Mouse (Mus musculus): Measurements from ENCODE around the gene Hipk4. TPM values are rescaled to one million over a fixed set of nuclear protein-coding genes. Genes with fewer than 3 reads are reported as not detected.

Hipk4 gene
- polyA plus RNA-seq, 1 experiment from 2014 or later: 0.29 TPM

- no peaks in the 10 kb centered on the region for H3K36me3 ChIP-seq
- peaks cover 17% of the 10 kb centered on the region for H3K4me1 ChIP-seq (replicated peaks)
- no peak within 1 kb of the TSS for H3K4me3 ChIP-seq
- H3K27me3 ChIP-seq: no peaks in the 10 kb centered on the region
- H3K4me2 ChIP-seq: no peak within 1 kb of the TSS
- no peak within 1 kb of the TSS for H3K9ac ChIP-seq
- no peak for ATAC-seq (replicated peaks; ENCODE audit: insufficient number of reproducible peaks, insufficient read depth, low FRiP score, low read depth)
- WGBS: 43% methylated on average over 3 of the region's 3 CpGs
- H3K9me3 ChIP-seq (replicated peaks): no peaks in the 10 kb centered on the region
- no peak within 1 kb of the TSS for H3K27ac ChIP-seq
These were observed 24.0 kb upstream of the Hipk4 start, which contains the start of gene Prx for GRCm38 (mm10) chr7:27499036-27499435. TSS of gene Prx (plus strand) at chr7:27499324.

GRCm38 (mm10) chr7:27501620-27502019 lies 21.4 kb upstream of the Hipk4 start:
- Histone ChIP-seq H3K4me1 (replicated peaks) (peaks cover 23% of the 10 kb centered on the region), H3K4me3 (no peak overlapping the region), H3K9me3 (replicated peaks) (no peaks in the 10 kb centered on the region), H3K27ac (peak overlapping the region; percentile 39), H3K4me2 (no peak overlapping the region), H3K9ac (no peak overlapping the region), H3K27me3 (no peaks in the 10 kb centered on the region), H3K36me3 (no peaks in the 10 kb centered on the region)
- no peak; the same call in 1 of the 2 replicates for ATAC-seq (replicated peaks; ENCODE audit: insufficient number of reproducible peaks, insufficient read depth, low FRiP score, low read depth)
- 38% methylated on average over 4 of the region's 4 CpGs for WGBS

GRCm38 (mm10) chr7:27506765-27507370 lies 16.2 kb upstream of the Hipk4 start:
- Histone ChIP-seq H3K36me3 (no peaks in the 10 kb centered on the region), H3K9me3 (replicated peaks) (no peaks in the 10 kb centered on the region), H3K9ac (no peak overlapping the region), H3K27ac (peak overlapping the region; percentile 100), H3K27me3 (no peaks in the 10 kb centered on the region), H3K4me2 (peak overlapping the region; percentile 85), H3K4me3 (peak overlapping the region; percentile 74), H3K4me1 (replicated peaks) (peaks cover 19% of the 10 kb centered on the region)
- WGBS: 33% methylated on average over 9 of the region's 9 CpGs
- ATAC-seq (replicated peaks; ENCODE audit: insufficient number of reproducible peaks, insufficient read depth, low FRiP score, low read depth): no peak

GRCm38 (mm10) chr7:27507711-27508647 lies 15.1 kb upstream of the Hipk4 start:
- Histone ChIP-seq H3K4me2 (peak overlapping the region; percentile 85), H3K4me3 (peak overlapping the region; percentile 74), H3K9ac (peak overlapping the region; percentile 68), H3K27me3 (no peaks in the 10 kb centered on the region), H3K27ac (peak overlapping the region; percentile 100), H3K4me1 (replicated peaks) (peaks cover 19% of the 10 kb centered on the region), H3K9me3 (replicated peaks) (no peaks in the 10 kb centered on the region), H3K36me3 (no peaks in the 10 kb centered on the region)
- peak; percentile 93 for ATAC-seq (replicated peaks; ENCODE audit: insufficient number of reproducible peaks, insufficient read depth, low FRiP score, low read depth)
- under 1% methylated on average over 49 of the region's 54 CpGs for WGBS

- Histone ChIP-seq H3K9me3 (replicated peaks) (no peaks in the 10 kb centered on the region), H3K27ac (peak overlapping the region; percentile 100), H3K4me3 (peak overlapping the region; percentile 74), H3K9ac (no peak overlapping the region), H3K27me3 (no peaks in the 10 kb centered on the region), H3K36me3 (no peaks in the 10 kb centered on the region), H3K4me1 (replicated peaks) (peaks cover 19% of the 10 kb centered on the region), H3K4me2 (peak overlapping the region; percentile 85)
- ATAC-seq (replicated peaks; ENCODE audit: insufficient number of reproducible peaks, insufficient read depth, low FRiP score, low read depth): peak; percentile 56
- 20% methylated on average over 6 of the region's 6 CpGs for WGBS
These were observed 14.4 kb upstream of the Hipk4 start for GRCm38 (mm10) chr7:27508648-27509005.

- no peak overlapping the region for H3K27ac ChIP-seq
- no peak overlapping the region for H3K9ac ChIP-seq
- ATAC-seq (replicated peaks; ENCODE audit: insufficient number of reproducible peaks, insufficient read depth, low FRiP score, low read depth): no peak
- H3K36me3 ChIP-seq: no peaks in the 10 kb centered on the region
- 81% methylated on average over 2 of the region's 2 CpGs for WGBS
- no peak overlapping the region for H3K4me2 ChIP-seq
- peaks cover 19% of the 10 kb centered on the region for H3K4me1 ChIP-seq (replicated peaks)
- H3K4me3 ChIP-seq: no peak overlapping the region
- H3K27me3 ChIP-seq: no peaks in the 10 kb centered on the region
- H3K9me3 ChIP-seq (replicated peaks): no peaks in the 10 kb centered on the region
These were observed 12.3 kb upstream of the Hipk4 start for GRCm38 (mm10) chr7:27510809-27511208.

- no peak overlapping the region for H3K27ac ChIP-seq
- no peak overlapping the region for H3K4me2 ChIP-seq
- H3K27me3 ChIP-seq: no peaks in the 10 kb centered on the region
- no peaks in the 10 kb centered on the region for H3K36me3 ChIP-seq
- H3K9me3 ChIP-seq (replicated peaks): no peaks in the 10 kb centered on the region
- no peaks in the 10 kb centered on the region for H3K4me1 ChIP-seq (replicated peaks)
- H3K4me3 ChIP-seq: no peak overlapping the region
- ATAC-seq (replicated peaks; ENCODE audit: insufficient number of reproducible peaks, insufficient read depth, low FRiP score, low read depth): no peak
- 71% methylated on average over 9 of the region's 9 CpGs for WGBS
- H3K9ac ChIP-seq: no peak overlapping the region
These were observed 8.1 kb upstream of the Hipk4 start for GRCm38 (mm10) chr7:27514961-27515360.

- Histone ChIP-seq H3K9ac (no peak overlapping the region), H3K27me3 (no peaks in the 10 kb centered on the region), H3K4me3 (no peak overlapping the region), H3K9me3 (replicated peaks) (no peaks in the 10 kb centered on the region), H3K36me3 (no peaks in the 10 kb centered on the region), H3K4me1 (replicated peaks) (no peaks in the 10 kb centered on the region), H3K27ac (no peak overlapping the region), H3K4me2 (no peak overlapping the region)
- WGBS: 80% methylated on average over 9 of the region's 9 CpGs
- no peak for ATAC-seq (replicated peaks; ENCODE audit: insufficient number of reproducible peaks, insufficient read depth, low FRiP score, low read depth)
These were observed 4.8 kb upstream of the Hipk4 start for GRCm38 (mm10) chr7:27518314-27518713.

GRCm38 (mm10) chr7:27520104-27520503 lies 3.0 kb upstream of the Hipk4 start:
- no peak overlapping the region for H3K4me2 ChIP-seq
- no peak for ATAC-seq (replicated peaks; ENCODE audit: insufficient number of reproducible peaks, insufficient read depth, low FRiP score, low read depth)
- H3K4me3 ChIP-seq: no peak overlapping the region
- no peaks in the 10 kb centered on the region for H3K27me3 ChIP-seq
- H3K9ac ChIP-seq: no peak overlapping the region
- H3K27ac ChIP-seq: no peak overlapping the region
- H3K36me3 ChIP-seq: no peaks in the 10 kb centered on the region
- no peaks in the 10 kb centered on the region for H3K9me3 ChIP-seq (replicated peaks)
- H3K4me1 ChIP-seq (replicated peaks): no peaks in the 10 kb centered on the region

- ATAC-seq (replicated peaks; ENCODE audit: insufficient number of reproducible peaks, insufficient read depth, low FRiP score, low read depth): no peak
- Histone ChIP-seq H3K9ac (no peak overlapping the region), H3K4me3 (no peak overlapping the region), H3K9me3 (replicated peaks) (no peaks in the 10 kb centered on the region), H3K36me3 (no peaks in the 10 kb centered on the region), H3K4me2 (no peak overlapping the region), H3K27ac (no peak overlapping the region), H3K4me1 (replicated peaks) (no peaks in the 10 kb centered on the region; the same call in 1 of the 2 replicates), H3K27me3 (no peaks in the 10 kb centered on the region)
- 48% methylated on average over 1 of the region's 1 CpGs for WGBS
These were observed 2.5 kb upstream of the Hipk4 start for GRCm38 (mm10) chr7:27520599-27520998.

GRCm38 (mm10) chr7:27523805-27524204 lies 738 bp downstream of the Hipk4 start:
- WGBS: 94% methylated on average over 13 of the region's 13 CpGs

More at GRCm38 (mm10) chr7:27523805-27524204, 738 bp downstream of the Hipk4 start:
- no peaks in the 10 kb centered on the region for H3K27me3 ChIP-seq
- H3K9me3 ChIP-seq (replicated peaks): no peaks in the 10 kb centered on the region
- no peak overlapping the region for H3K27ac ChIP-seq
- H3K4me1 ChIP-seq (replicated peaks): peaks cover 8% of the 10 kb centered on the region
- no peak overlapping the region for H3K4me2 ChIP-seq
- no peak overlapping the region for H3K9ac ChIP-seq
- H3K4me3 ChIP-seq: no peak overlapping the region
- H3K36me3 ChIP-seq: no peaks in the 10 kb centered on the region
- no peak for ATAC-seq (replicated peaks; ENCODE audit: insufficient number of reproducible peaks, insufficient read depth, low FRiP score, low read depth)
